Mouse (Mus musculus): ENCODE data around the gene Kti12.

- no peak for TF ChIP-seq CTCF (conservative IDR thresholded peaks at IDR 0.05; ENCODE audit: insufficient read depth, insufficient read length, low read depth, low read length)
- TF ChIP-seq POLR2A (IDR thresholded peaks at IDR 0.05; ENCODE audit: low read depth, low read length), result no peak
Observed at GRCm38 (mm10) chr4:108826643-108827042, 20.9 kb upstream of the Kti12 start.
